ENCODE assay signal across 7 mouse cellular contexts in the genomic region with DNA sequence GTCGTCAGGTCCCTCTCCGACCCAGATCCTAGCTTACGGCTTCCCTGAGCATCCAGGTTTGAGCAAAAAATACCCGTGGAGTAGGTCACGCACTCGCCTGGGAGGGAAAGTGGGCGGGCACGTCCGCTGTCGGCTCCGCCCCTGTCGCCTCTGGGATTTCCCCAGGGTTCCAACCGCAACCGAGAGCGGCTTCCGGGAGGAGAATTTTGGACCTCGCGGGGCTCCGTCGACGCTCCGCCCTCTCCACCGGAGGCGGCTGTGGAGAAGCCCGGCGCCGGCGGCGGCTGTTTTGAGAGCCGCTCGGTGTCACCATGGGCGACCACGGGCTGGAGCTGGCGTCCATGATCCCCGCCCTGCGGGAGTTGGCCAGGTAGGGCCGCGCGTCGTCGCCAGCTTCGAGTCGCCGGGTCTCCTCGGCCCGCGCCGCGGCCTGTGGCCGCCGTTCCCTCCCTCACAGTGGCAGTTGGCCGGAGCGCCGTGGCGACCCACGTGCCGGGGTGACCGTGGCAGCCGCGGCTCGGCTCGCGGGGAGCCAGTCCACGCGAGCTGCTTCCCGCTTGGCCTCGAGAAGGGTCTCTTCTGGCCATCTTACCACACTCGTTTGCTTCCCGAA. TPM values are rescaled to one million over a fixed set of nuclear protein-coding genes. Genes with fewer than 3 reads are reported as not detected.
DNase-seq lines count a peak whose midpoint lies in the region; ATAC-seq lines count a peak whose summit lies in the region.

TSS of gene Atr (plus strand) at position 184 of the 613 bp plus-strand sequence.

- no peaks in the 10 kb centered on the region for H3K36me3 ChIP-seq in embryonic facial prominence, embryonic 11.5 days (replicated peaks; ENCODE audit: control insufficient read depth, insufficient read depth, low read depth, low read length)
- H3K36me3 ChIP-seq in limb, embryonic 11.5 days (ENCODE audit: control insufficient read depth, insufficient read depth, low read length) = no peaks in the 10 kb centered on the region
- peaks cover 2% of the 10 kb centered on the region; the same call in 1 of the 2 replicates for H3K36me3 ChIP-seq in midbrain, embryonic 14.5 days (ENCODE audit: control insufficient read depth, insufficient read depth, low read length)

- H3K9ac ChIP-seq in embryonic facial prominence, embryonic 11.5 days (replicated peaks; ENCODE audit: low read length) = peak within 1 kb of the TSS; percentile 78
- peak within 1 kb of the TSS; percentile 66 for H3K9ac ChIP-seq in limb, embryonic 11.5 days (ENCODE audit: low read length)
- peak within 1 kb of the TSS; percentile 75 for H3K9ac ChIP-seq in midbrain, embryonic 14.5 days (replicated peaks; ENCODE audit: low read length)

- H3K9me3 ChIP-seq in embryonic facial prominence, embryonic 11.5 days (replicated peaks; ENCODE audit: control insufficient read depth, low read length) = no peaks in the 10 kb centered on the region
- H3K9me3 ChIP-seq in limb, embryonic 11.5 days (ENCODE audit: control insufficient read depth, low read length) = no peaks in the 10 kb centered on the region
- H3K9me3 ChIP-seq in midbrain, embryonic 14.5 days (ENCODE audit: control insufficient read depth, low read length) = no peaks in the 10 kb centered on the region

- peak; percentile 85 for ATAC-seq in embryonic facial prominence, embryonic 11.5 days (replicated peaks; ENCODE audit: insufficient number of reproducible peaks, low FRiP score, low TSS enrichment, low read depth)
- ATAC-seq in limb, embryonic 11.5 days (ENCODE audit: insufficient number of reproducible peaks, low FRiP score, low TSS enrichment, low read depth) = peak; percentile 87
- peak; percentile 90 for ATAC-seq in midbrain, embryonic 14.5 days (ENCODE audit: low FRiP score, low TSS enrichment)

- no peaks in the 10 kb centered on the region for H3K27me3 ChIP-seq in embryonic facial prominence, embryonic 11.5 days (ENCODE audit: control insufficient read depth, insufficient read depth, low read length)
- H3K27me3 ChIP-seq in limb, embryonic 11.5 days (ENCODE audit: control insufficient read depth, insufficient read depth, low read length) = no peaks in the 10 kb centered on the region
- H3K27me3 ChIP-seq in midbrain, embryonic 14.5 days (ENCODE audit: control insufficient read depth, insufficient read depth, low read length) = no peaks in the 10 kb centered on the region

- peak within 1 kb of the TSS; percentile 82 for H3K4me3 ChIP-seq in embryonic facial prominence, embryonic 11.5 days (ENCODE audit: low read depth, low read length)
- H3K4me3 ChIP-seq in limb, embryonic 11.5 days (ENCODE audit: low read depth, low read length) = peak within 1 kb of the TSS; percentile 90
- peak within 1 kb of the TSS; percentile 92 for H3K4me3 ChIP-seq in midbrain, embryonic 14.5 days (replicated peaks; ENCODE audit: low read depth, low read length)

- no peaks in the 10 kb centered on the region for H3K4me1 ChIP-seq in embryonic facial prominence, embryonic 11.5 days (ENCODE audit: control insufficient read depth, insufficient read depth, low read length)
- no peaks in the 10 kb centered on the region for H3K4me1 ChIP-seq in limb, embryonic 11.5 days (ENCODE audit: control insufficient read depth, insufficient read depth, low read length)
- H3K4me1 ChIP-seq in midbrain, embryonic 14.5 days (ENCODE audit: control insufficient read depth, insufficient read depth, low read length) = peaks cover 5% of the 10 kb centered on the region; the same call in 1 of the 2 replicates

- peak; percentile 96 for DNase-seq in adrenal gland, postnatal 14 days
- peak; percentile 96 for DNase-seq in embryonic facial prominence, embryonic 11.5 days (ENCODE audit: low spot score)
- DNase-seq in heart, adult 11 months = peak; percentile 99
- peak; percentile 96 for DNase-seq in kidney, adult 18-20 months
- peak; percentile 94 for DNase-seq in limb, embryonic 11.5 days (ENCODE audit: low spot score)
- peak; percentile 97 for DNase-seq in midbrain, embryonic 14.5 days
- DNase-seq in spleen, adult 18-20 months = peak; percentile 90 to 96

- WGBS in embryonic facial prominence, embryonic 11.5 days = under 1% methylated on average over 68 of the region's 69 CpGs
- WGBS in limb, embryonic 11.5 days = under 1% methylated on average over 67 of the region's 69 CpGs
- WGBS in midbrain, embryonic 14.5 days = under 1% methylated on average over 69 of the region's 69 CpGs

- H3K4me2 ChIP-seq in embryonic facial prominence, embryonic 11.5 days (ENCODE audit: low read depth, low read length) = peak within 1 kb of the TSS; percentile 82
- peak within 1 kb of the TSS; percentile 70 for H3K4me2 ChIP-seq in limb, embryonic 11.5 days (ENCODE audit: low read depth, severe bottlenecking)
- H3K4me2 ChIP-seq in midbrain, embryonic 14.5 days (ENCODE audit: low read length) = peak within 1 kb of the TSS; percentile 96

- H3K27ac ChIP-seq in embryonic facial prominence, embryonic 11.5 days (replicated peaks; ENCODE audit: low read depth, low read length) = peak within 1 kb of the TSS; percentile 43; the same call in 1 of the 2 replicates
- H3K27ac ChIP-seq in limb, embryonic 11.5 days (replicated peaks; ENCODE audit: low read depth, low read length) = no peak within 1 kb of the TSS
- peak within 1 kb of the TSS; percentile 70 for H3K27ac ChIP-seq in midbrain, embryonic 14.5 days (replicated peaks; ENCODE audit: low read depth, low read length)

RNA-seq across cellular contexts. Expression of gene Atr, which starts in this region (rescaled TPM):
- total RNA-seq in adrenal gland, postnatal 14 days (2021) = 13.6 and 17.5 TPM in 2 replicates
- 17.9 and 18.9 TPM in 2 replicates for polyA plus RNA-seq in embryonic facial prominence, embryonic 11.5 days (2014; fragmentation: Nextera tagmentation; extraction: Ambion mirVana)
- polyA plus RNA-seq in limb, embryonic 11.5 days (2014; fragmentation: Nextera tagmentation; extraction: Ambion mirVana) = 20.7 and 26.2 TPM in 2 replicates
- polyA plus RNA-seq in midbrain, embryonic 14.5 days (2014; fragmentation: Nextera tagmentation; extraction: Ambion mirVana) = 14.7 and 17.3 TPM in 2 replicates
